Mouse (Mus musculus) embryo, embryonic 11 days (tissue): ENCODE measurements around the gene Trim14.
A peak's percentile ranks its signal among the peaks of the same experiment; 100 is the strongest.

Experiments used
- DNase-seq: peaks from one replicate; pipeline ENCODE4 v3.0.0-alpha.2; 2015

Trim14 gene

GRCm38 (mm10) chr4:46475101-46475500, 60.8 kb downstream of the Trim14 start:
- DNase-seq, result no peak

GRCm38 (mm10) chr4:46465740-46466139, 70.2 kb downstream of the Trim14 start:
- DNase-seq, result no peak

- DNase-seq, result peak; percentile 59
Measured at GRCm38 (mm10) chr4:46463130-46463830, 72.7 kb downstream of the Trim14 start.

- DNase-seq, result no peak
Measured at GRCm38 (mm10) chr4:46458411-46458810, 77.5 kb downstream of the Trim14 start.

- no peak for DNase-seq
Measured at GRCm38 (mm10) chr4:46457186-46457585, 78.8 kb downstream of the Trim14 start.

GRCm38 (mm10) chr4:46456762-46457161, 79.2 kb downstream of the Trim14 start:
- DNase-seq, result no peak

- no peak for DNase-seq
Measured at GRCm38 (mm10) chr4:46454097-46454864, 81.7 kb downstream of the Trim14 start.

GRCm38 (mm10) chr4:46452855-46453719, 82.9 kb downstream of the Trim14 start:
- no peak for DNase-seq

- peak; percentile 85 for DNase-seq
Measured at GRCm38 (mm10) chr4:46452481-46452850, 83.5 kb downstream of the Trim14 start.

GRCm38 (mm10) chr4:46451758-46452480, 84.0 kb downstream of the Trim14 start:
- peak; percentile 84 for DNase-seq

GRCm38 (mm10) chr4:46451240-46451757, 84.6 kb downstream of the Trim14 start:
- DNase-seq, result peak; percentile 80

GRCm38 (mm10) chr4:46450519-46451131, 85.3 kb downstream of the Trim14 start, which contains the start of gene Anp32b:
Anp32b (plus strand) TSS chr4:46450902.
- DNase-seq, result peak; percentile 98

GRCm38 (mm10) chr4:46450020-46450518, 85.9 kb downstream of the Trim14 start:
- DNase-seq, result no peak

- no peak for DNase-seq
Measured at GRCm38 (mm10) chr4:46448886-46449285, 87.1 kb downstream of the Trim14 start.

- DNase-seq, result no peak
Measured at GRCm38 (mm10) chr4:46447461-46447860, 88.5 kb downstream of the Trim14 start.

GRCm38 (mm10) chr4:46445237-46445945, 90.5 kb downstream of the Trim14 start:
- DNase-seq, result no peak
